Mouse (Mus musculus) neural tube, embryonic 15.5 days (tissue): Measurements from ENCODE around the gene Rgs6. TPM values are rescaled to one million over a fixed set of nuclear protein-coding genes. Genes with fewer than 3 reads are reported as not detected.

ENCODE experiments used
- ATAC-seq: fragments of 200-750 bp; cut with Nextera tagmentation; 2 replicates; pipeline ENCODE4 v1.8.0; 2017; ENCODE audit warnings: mild to moderate bottlenecking, moderate TSS enrichment, moderate library complexity; ENCODE audit not compliant: low FRiP score
- H3K27ac ChIP-seq: fragments of 300-500 bp; sonication (generic); replicated peaks from 2 replicates; pipeline ENCODE4 v1.5.1; 2015; ENCODE audit warnings: mild to moderate bottlenecking, inconsistent platforms
- H3K27me3 ChIP-seq: fragments of 300-500 bp; sonication (generic); replicated peaks from 2 replicates; pipeline ENCODE4 v1.6.1; 2015; ENCODE audit warnings: inconsistent platforms
- H3K36me3 ChIP-seq: fragments of 300-500 bp; sonication (generic); 2 replicates; pipeline ENCODE4 v1.6.1; 2015; ENCODE audit warnings: inconsistent platforms
- H3K4me1 ChIP-seq: fragments of 300-500 bp; sonication (generic); 2 replicates; pipeline ENCODE4 v1.6.1; 2015; ENCODE audit warnings: inconsistent platforms
- H3K4me2 ChIP-seq: fragments of 300-500 bp; sonication (generic); 2 replicates; pipeline ENCODE4 v1.6.1; 2015; ENCODE audit warnings: inconsistent platforms, mild to moderate bottlenecking, moderate library complexity
- H3K4me3 ChIP-seq: fragments of 300-500 bp; sonication (generic); replicated peaks from 2 replicates; pipeline ENCODE4 v1.5.1; 2015; ENCODE audit warnings: mild to moderate bottlenecking, inconsistent platforms
- H3K9ac ChIP-seq: fragments of 300-500 bp; sonication (generic); replicated peaks from 2 replicates; pipeline ENCODE4 v1.6.1; 2015; ENCODE audit warnings: mild to moderate bottlenecking, inconsistent platforms
- H3K9me3 ChIP-seq: fragments of 300-500 bp; sonication (generic); replicated peaks from 2 replicates; pipeline ENCODE4 v1.6.1; 2016; ENCODE audit warnings: inconsistent platforms
- WGBS: fragments of 180-500 bp; shearing (Covaris S2); methylation state at CpG from one replicate; pipeline ENCODE4 v1.1.7; 2015; ENCODE audit warnings: mixed read lengths; 5-methylcytosine and 5-hydroxymethylcytosine counted together
- polyA plus RNA-seq: library from polyadenylated mRNA; unstranded; fragments of >200 nt; fragmentation: Nextera tagmentation; extraction: Ambion mirVana; gene quantifications from 2 replicates; pipeline ENCODE4 v1.2.1, GENCODE M21; 2015

Rgs6 gene
- polyA plus RNA-seq, 1 experiment from 2014 or later: 7.1 TPM

DNA sequence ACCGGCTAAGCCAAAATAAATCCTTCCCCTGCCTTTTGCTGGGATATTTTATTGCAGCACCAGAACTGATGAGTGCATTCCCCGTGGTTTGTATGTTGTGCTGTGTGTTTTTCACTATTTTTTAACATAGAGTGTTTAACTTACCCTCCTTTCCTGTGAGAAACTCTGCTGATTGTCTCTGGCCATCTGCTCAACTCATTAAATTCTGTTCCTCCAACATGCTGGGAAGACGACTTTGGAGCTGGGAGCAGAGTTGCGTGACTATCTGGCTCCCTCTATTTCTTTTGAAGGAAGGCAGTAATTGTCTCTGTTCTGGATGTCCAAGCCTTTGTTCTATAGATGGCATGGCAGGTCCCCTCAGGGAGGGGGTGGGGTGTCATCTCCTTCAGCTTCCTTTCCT lies 408.7 kb downstream of the Rgs6 start:
- no peak overlapping the region for H3K27ac ChIP-seq
- 27% methylated on average over 4 of the region's 4 CpGs for WGBS
- ATAC-seq: no peak
- H3K36me3 ChIP-seq: no peaks in the 10 kb centered on the region
- no peaks in the 10 kb centered on the region for H3K27me3 ChIP-seq
- no peaks in the 10 kb centered on the region for H3K4me1 ChIP-seq
- no peak overlapping the region for H3K4me2 ChIP-seq
- no peak overlapping the region for H3K9ac ChIP-seq
- H3K4me3 ChIP-seq: no peak overlapping the region
- no peaks in the 10 kb centered on the region for H3K9me3 ChIP-seq

DNA sequence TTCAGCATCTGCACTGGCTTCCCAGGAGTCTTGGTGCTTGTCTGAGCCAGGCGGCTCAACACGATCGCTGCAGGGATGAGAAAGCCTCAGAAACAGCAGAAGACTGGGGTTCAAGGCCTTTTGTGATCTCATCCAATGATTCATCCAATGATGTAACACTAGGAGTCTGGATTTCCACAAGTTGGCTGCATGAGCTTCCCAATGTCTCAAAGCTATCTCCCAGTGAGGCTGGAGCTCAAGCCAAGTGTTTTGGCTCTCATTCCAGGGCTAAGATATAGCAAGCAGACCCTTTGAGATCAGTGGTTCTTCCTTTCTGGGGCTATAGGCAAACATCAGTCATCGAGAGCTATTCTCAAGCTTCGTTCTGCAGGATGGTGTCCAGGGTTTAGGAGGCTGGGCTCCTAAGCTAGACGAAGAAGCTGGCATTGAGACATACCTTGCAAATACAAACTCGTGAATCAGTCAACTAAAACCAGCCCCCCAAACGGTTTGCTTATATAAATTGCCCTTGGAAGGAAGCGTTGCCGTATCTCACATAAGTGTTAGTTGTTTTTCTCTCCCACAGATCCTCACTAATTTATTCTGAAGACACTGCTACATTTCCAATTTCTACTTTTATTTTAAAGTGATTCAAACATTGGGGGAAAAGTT lies 410.7 kb downstream of the Rgs6 start:
- 94% methylated on average over 10 of the region's 10 CpGs for WGBS
- Histone ChIP-seq H3K27ac (no peak overlapping the region), H3K4me3 (no peak overlapping the region), H3K27me3 (no peaks in the 10 kb centered on the region), H3K4me1 (no peaks in the 10 kb centered on the region), H3K9ac (no peak overlapping the region), H3K9me3 (no peaks in the 10 kb centered on the region), H3K36me3 (no peaks in the 10 kb centered on the region), H3K4me2 (no peak overlapping the region)
- no peak for ATAC-seq

DNA sequence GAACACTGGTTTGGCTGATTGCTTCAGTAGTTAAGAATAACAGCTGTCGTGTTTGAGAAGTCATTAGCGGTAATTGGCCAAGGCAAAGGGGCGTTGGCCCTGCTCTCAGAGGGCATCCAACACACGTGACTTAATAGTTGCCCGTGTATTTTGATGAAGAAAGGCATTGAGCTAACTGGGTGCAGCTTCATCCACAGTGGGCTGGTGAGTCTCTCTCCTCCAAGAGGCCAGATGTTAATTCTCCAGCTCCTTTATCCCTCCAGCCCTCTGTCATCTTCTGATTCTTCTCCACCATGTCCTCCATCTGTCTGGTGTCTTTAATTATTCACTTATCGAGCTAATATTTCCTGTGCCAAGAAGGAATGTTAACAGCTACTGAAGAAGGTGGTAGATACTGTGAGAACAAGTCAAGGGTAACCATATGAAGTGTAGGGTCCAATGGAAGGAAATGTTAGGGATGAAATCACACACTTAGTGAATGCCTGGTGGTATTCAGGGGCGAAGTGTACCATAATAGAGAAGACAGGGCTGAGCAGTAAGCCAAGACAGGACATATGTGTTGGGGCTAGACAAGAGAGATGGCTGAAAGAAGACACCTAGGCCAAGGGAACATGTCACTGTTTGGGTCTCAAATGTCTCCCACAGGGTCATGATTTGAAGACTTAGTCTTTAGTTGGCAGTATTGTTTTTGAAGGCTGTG lies 411.4 kb downstream of the Rgs6 start:
- ATAC-seq: no peak
- Histone ChIP-seq H3K9ac (no peak overlapping the region), H3K27me3 (no peaks in the 10 kb centered on the region), H3K9me3 (no peaks in the 10 kb centered on the region), H3K36me3 (no peaks in the 10 kb centered on the region), H3K4me3 (no peak overlapping the region), H3K4me1 (no peaks in the 10 kb centered on the region), H3K4me2 (no peak overlapping the region), H3K27ac (no peak overlapping the region)
- WGBS: 79% methylated on average over 7 of the region's 7 CpGs

DNA sequence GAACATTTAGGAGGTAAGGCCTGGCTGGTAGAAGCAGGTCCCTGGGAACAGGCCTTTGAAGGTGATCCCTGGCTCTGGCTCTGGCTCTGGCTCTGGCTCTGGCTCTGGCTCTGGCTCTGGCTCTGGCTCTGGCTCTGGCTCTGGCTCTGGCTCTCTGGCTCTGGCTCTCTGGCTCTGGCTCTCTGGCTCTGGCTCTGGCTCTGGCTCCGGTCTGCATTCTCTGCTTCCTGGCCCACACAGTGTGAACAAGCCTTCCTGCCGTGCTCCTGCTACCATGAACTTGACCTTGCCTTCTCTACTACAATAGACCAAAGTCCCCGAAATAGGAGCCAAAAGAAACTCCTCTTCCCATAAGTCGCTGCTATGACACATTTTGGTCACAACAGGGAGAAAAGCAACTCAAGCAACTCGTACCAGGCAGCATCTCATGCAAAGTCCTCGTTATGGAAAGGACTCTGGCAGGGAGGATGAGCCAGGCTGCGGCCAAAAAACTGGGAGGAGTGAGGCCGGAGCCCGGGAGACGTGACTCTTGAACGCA lies 412.0 kb downstream of the Rgs6 start:
- no peaks in the 10 kb centered on the region for H3K4me1 ChIP-seq
- H3K36me3 ChIP-seq: no peaks in the 10 kb centered on the region
- whole genome bisulfite sequencing: 90% methylated on average over 11 of the region's 11 CpGs
- H3K9me3 ChIP-seq: no peaks in the 10 kb centered on the region
- H3K27ac ChIP-seq: no peak overlapping the region
- no peaks in the 10 kb centered on the region for H3K27me3 ChIP-seq
- H3K4me3 ChIP-seq: no peak overlapping the region
- H3K9ac ChIP-seq: no peak overlapping the region
- H3K4me2 ChIP-seq: no peak overlapping the region
- no peak for ATAC-seq

DNA sequence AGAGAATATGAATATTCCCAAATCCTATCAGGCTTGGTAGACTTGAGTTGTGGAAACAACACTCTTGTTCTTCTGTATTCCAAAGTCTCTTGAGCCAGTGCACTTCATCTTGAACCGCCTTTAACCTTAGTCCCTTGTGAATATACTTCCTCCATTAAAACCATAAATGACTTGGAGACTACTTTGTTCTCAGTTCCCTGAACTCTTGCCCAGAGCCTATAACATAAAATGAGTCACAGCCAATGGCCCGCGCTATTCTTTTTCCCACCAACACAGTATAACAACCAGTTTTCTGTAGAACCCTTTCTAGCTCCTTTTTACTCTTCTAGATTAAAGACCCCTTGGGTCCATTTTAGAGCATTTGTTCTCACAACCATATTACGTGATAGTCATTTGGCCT lies 412.9 kb downstream of the Rgs6 start:
- 80% methylated on average over 4 of the region's 4 CpGs for WGBS
- H3K4me3 ChIP-seq: no peak overlapping the region
- no peak for ATAC-seq
- H3K4me2 ChIP-seq: no peak overlapping the region
- H3K27me3 ChIP-seq: no peaks in the 10 kb centered on the region
- H3K36me3 ChIP-seq: no peaks in the 10 kb centered on the region
- no peaks in the 10 kb centered on the region for H3K4me1 ChIP-seq
- no peak overlapping the region for H3K27ac ChIP-seq
- no peaks in the 10 kb centered on the region for H3K9me3 ChIP-seq
- no peak overlapping the region for H3K9ac ChIP-seq

DNA sequence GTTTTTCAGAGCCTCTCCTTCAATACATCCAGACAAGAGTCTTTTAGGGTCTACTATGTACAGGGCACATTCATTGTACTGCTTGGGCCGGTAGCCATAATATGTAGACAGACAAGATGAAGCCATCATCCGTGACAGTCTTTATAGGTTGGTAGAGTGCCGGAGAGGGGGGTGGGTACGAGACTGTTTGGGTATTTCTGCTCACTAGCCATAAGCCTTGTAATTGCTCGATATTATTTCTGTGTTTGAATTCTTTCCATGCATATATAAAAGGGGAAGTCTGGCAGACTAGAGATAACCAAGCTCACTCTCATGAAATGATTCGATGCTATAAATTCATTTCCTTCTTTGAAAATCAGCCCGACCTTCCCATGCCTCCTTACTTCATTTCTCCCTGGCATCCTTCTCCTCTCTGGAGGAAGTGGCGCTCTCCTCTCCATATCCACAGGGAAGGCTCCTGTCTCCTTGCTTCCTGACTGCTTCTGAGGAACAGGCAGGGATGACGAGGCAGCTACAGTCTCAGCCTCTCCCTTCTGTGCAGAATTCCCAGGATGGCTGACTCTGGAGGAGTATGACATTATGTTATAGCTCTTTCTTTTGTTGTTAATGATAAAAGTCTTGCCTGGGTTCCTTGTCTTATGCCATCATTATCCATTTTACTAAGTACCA lies 416.1 kb downstream of the Rgs6 start:
- Histone ChIP-seq H3K36me3 (no peaks in the 10 kb centered on the region), H3K9ac (no peak overlapping the region), H3K27me3 (no peaks in the 10 kb centered on the region), H3K4me2 (no peak overlapping the region), H3K4me1 (no peaks in the 10 kb centered on the region), H3K27ac (no peak overlapping the region), H3K4me3 (no peak overlapping the region), H3K9me3 (0 out of 2 replicates have a peak, but pooled peaks cover 6% of the 10 kb centered on the region)
- ATAC-seq: no peak
- WGBS: 75% methylated on average over 9 of the region's 9 CpGs

DNA sequence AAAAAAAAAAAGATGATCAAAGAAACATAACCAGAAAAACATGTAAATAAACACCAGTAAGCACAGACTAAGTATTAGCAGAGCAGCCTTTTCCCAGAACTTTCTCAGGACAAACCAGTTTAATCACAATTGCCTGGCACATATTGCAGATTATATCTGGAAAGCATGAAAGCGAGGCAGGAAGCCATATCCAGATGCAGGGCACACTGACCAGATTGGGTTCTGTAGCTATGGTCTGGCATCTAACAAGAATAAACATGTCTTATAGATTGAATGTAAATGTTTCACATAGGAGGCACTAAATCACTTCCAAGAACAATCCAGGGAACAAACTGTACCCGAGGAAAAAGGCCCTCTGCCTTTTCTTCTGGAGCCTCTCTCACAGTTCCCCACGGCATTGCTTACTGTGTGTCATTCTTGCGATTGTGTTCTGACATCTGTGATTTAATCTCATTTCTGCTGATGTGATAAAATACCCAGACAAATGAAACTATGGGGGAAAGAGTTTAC lies 423.0 kb downstream of the Rgs6 start:
- H3K4me3 ChIP-seq: no peak overlapping the region
- H3K4me1 ChIP-seq: no peaks in the 10 kb centered on the region
- 84% methylated on average over 4 of the region's 4 CpGs for WGBS
- no peak overlapping the region for H3K4me2 ChIP-seq
- no peak overlapping the region for H3K9ac ChIP-seq
- no peaks in the 10 kb centered on the region for H3K27me3 ChIP-seq
- ATAC-seq: no peak
- H3K9me3 ChIP-seq: 0 out of 2 replicates have a peak, but pooled peaks cover 6% of the 10 kb centered on the region
- H3K27ac ChIP-seq: no peak overlapping the region
- H3K36me3 ChIP-seq: no peaks in the 10 kb centered on the region

DNA sequence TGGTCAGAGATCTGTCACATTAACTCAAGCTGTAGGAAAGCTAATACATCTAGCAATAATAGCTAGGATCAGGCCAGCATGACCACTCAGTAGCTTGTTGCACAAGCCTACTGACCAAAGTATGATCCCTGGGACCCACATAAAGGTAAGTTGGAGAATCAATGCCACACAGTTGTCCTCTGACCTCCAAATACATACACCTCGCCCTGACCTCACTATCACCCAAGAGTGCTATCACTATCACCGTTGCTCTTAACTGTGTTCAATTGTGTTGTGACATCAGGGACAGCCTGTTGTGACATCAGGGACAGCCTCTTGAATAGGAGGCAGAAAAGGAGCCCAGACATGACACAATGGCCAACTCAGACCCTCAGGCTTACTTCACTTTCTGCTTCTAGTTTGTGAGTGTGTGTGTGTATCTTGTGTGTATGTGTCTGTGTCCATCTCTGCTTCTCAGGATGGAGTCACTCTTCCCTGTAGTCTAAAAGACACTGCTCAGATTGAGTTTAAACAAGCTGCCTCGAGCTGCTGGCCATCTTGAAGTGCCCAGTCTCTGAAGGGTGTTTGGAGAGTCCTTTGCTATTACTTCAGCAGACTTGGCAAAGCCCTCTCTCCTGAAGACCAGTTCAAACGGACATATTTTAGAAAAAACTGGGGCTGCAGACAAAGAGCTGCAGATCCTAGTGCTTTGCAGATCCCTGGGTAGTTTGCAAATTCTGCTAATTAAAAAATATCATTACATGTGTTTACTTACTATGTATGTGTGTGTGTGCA lies 426.0 kb downstream of the Rgs6 start:
- Histone ChIP-seq H3K4me3 (no peak overlapping the region), H3K27me3 (0 out of 2 replicates have a peak, but pooled peaks cover 3% of the 10 kb centered on the region), H3K4me1 (no peaks in the 10 kb centered on the region), H3K36me3 (no peaks in the 10 kb centered on the region), H3K9me3 (no peaks in the 10 kb centered on the region), H3K27ac (no peak overlapping the region), H3K9ac (no peak overlapping the region), H3K4me2 (no peak overlapping the region)
- WGBS: 72% methylated on average over 4 of the region's 4 CpGs
- no peak for ATAC-seq

DNA sequence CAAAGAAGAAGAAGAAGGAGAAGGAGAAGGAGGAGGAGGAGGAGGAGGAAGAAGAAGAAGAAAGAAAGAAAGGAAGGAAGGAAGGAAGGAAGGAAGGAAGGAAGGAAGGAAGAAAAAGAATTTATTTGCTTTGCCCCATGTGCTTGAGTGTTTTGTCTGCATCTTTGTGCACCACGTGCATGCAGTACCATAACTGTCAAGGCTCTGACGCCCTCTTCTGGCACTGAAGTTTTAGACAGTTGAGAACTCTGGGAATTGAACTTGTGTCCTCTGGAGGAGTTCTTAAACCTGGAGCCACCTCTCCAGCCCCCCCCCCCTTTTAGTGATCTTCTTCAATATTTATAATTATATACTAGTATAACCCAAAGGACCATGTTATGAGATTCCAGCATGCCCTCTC lies 426.8 kb downstream of the Rgs6 start:
- Histone ChIP-seq H3K9ac (no peak overlapping the region), H3K4me1 (no peaks in the 10 kb centered on the region), H3K27ac (no peak overlapping the region), H3K9me3 (no peaks in the 10 kb centered on the region), H3K4me3 (no peak overlapping the region), H3K4me2 (no peak overlapping the region), H3K36me3 (no peaks in the 10 kb centered on the region), H3K27me3 (0 out of 2 replicates have a peak, but pooled peaks cover 6% of the 10 kb centered on the region)
- ATAC-seq: no peak
- 29% methylated on average over 2 of the region's 2 CpGs for WGBS

DNA sequence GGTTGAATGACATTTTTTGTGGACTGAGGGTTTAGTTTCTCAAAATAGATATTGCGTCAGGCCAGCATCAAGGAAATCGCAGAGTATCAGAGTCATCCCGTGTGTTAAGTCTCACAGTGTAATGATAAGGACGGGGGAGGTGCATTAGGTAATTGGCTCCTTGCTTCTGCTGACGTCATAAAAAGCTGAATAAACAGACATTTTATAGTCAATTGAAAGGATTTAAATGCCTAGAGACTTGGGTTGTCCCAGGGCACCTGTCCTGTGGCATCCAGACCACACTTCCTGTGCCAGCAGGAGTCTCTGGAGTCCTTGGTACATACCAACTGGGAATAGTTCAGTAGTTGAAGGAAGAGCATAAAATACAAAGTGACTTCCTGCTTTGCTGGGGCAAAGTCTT lies 427.3 kb downstream of the Rgs6 start:
- no peaks in the 10 kb centered on the region for H3K9me3 ChIP-seq
- WGBS: 68% methylated on average over 5 of the region's 5 CpGs

DNA sequence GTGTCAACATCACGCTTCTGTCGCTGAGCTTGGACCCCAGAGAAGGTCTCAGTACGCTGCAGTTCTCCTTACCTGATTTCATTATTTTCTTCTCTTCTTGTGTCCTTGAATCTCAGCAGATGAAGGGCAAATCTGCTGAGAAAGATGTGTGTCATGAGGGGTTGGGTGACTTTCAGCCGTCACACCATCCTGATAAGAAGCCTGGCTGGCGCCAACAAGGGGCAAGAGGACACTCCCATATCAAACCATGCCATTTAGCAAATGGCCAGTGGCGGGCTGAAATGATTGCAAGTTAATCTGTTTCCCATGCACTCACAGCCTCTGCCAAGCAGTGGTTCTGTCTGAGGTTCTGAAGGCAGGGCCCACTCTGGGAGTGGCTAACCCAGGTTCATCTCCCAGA lies 428.4 kb downstream of the Rgs6 start:
- no peak overlapping the region for H3K27ac ChIP-seq
- 90% methylated on average over 6 of the region's 6 CpGs for WGBS
- no peak for ATAC-seq
- H3K4me3 ChIP-seq: no peak overlapping the region
- no peak overlapping the region for H3K9ac ChIP-seq
- no peaks in the 10 kb centered on the region for H3K36me3 ChIP-seq
- H3K4me1 ChIP-seq: no peaks in the 10 kb centered on the region
- no peak overlapping the region for H3K4me2 ChIP-seq
- H3K27me3 ChIP-seq: 0 out of 2 replicates have a peak, but pooled peaks cover 6% of the 10 kb centered on the region
- no peaks in the 10 kb centered on the region for H3K9me3 ChIP-seq

More for the DNA sequence above, 427.3 kb downstream of the Rgs6 start:
- Histone ChIP-seq H3K9ac (no peak overlapping the region), H3K4me3 (no peak overlapping the region), H3K4me2 (no peak overlapping the region), H3K27ac (no peak overlapping the region), H3K36me3 (no peaks in the 10 kb centered on the region), H3K27me3 (0 out of 2 replicates have a peak, but pooled peaks cover 6% of the 10 kb centered on the region), H3K4me1 (no peaks in the 10 kb centered on the region)
- ATAC-seq: no peak
